Mouse (Mus musculus): ENCODE results near the gene Crybg1. TPM values are rescaled to one million over a fixed set of nuclear protein-coding genes. Genes with fewer than 3 reads are reported as not detected.
"Not testable (repeated sequence)": the region's sequence is repeated elsewhere in the genome, so short reads cannot be mapped to it uniquely, and the experiment has no call there.

Crybg1 gene
- polyA plus RNA-seq, 1 experiment, result 3.2 TPM

DNA sequence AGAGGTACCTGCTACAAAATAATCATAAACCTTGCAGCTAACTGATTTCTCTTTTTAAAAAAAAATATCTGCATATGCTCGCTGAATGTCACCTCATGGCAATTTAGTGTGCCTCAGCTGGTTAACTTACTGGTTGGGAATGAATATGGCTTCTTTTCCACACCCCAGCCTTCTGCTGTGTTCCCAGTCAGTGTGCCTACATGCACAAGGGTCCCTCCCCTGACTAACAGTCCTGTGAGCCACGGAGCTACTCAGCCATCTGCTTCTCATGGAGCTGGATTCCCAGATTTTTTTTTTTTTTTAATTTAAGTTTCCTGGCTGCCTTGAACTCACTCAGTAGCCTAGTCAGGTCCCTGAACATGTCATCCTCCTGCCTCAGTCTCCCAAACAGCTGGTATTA, 183.7 kb downstream of the Crybg1 start:
- 80% methylated on average over 2 of the region's 2 CpGs for WGBS
- TF ChIP-seq POLR2A (IDR thresholded peaks at IDR 0.05; ENCODE audit: borderline replicate concordance, control insufficient read depth, low read depth, low read length), result no peak
- TF ChIP-seq CTCF (IDR thresholded peaks at IDR 0.05; ENCODE audit: control insufficient read depth, insufficient read depth, low read length), result no peak
- Histone ChIP-seq H3K4me3 (replicated peaks; ENCODE audit: control insufficient read depth, low read depth, low read length) (no peak overlapping the region), H3K4me1 (ENCODE audit: control insufficient read depth, insufficient read depth, low read length) (no peaks in the 10 kb centered on the region), H3K27ac (ENCODE audit: control insufficient read depth, insufficient read depth, low read depth, low read length, poor library complexity) (no peak overlapping the region)

DNA sequence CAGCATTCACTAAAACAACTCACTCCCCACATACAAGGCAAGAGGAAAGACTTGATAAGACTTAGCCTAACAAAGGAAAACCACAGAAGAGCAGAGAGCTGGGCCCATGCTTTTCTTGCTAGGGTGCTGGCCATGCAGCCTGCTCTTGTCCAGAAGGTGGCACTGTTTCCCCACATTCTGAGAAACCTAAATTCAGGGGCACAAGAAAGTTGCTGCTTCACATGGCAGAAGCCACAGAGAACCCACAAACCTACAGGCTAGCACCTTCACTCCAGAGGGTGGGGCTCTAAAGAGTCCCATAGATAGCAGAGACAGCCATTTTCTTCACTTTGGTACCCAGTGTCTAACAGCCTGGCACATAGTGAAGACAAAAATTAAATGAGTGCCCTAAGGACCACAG, 194.7 kb downstream of the Crybg1 start:
- no peaks in the 10 kb centered on the region for H3K4me1 ChIP-seq (ENCODE audit: control insufficient read depth, insufficient read depth, low read length)
- no peak overlapping the region for H3K4me3 ChIP-seq (replicated peaks; ENCODE audit: control insufficient read depth, low read depth, low read length)
- no peak overlapping the region for H3K27ac ChIP-seq (ENCODE audit: control insufficient read depth, insufficient read depth, low read depth, low read length, poor library complexity)
- peak; percentile 92 for TF ChIP-seq CTCF (IDR thresholded peaks at IDR 0.05; ENCODE audit: control insufficient read depth, insufficient read depth, low read length)
- TF ChIP-seq POLR2A (IDR thresholded peaks at IDR 0.05; ENCODE audit: borderline replicate concordance, control insufficient read depth, low read depth, low read length), result no peak

DNA sequence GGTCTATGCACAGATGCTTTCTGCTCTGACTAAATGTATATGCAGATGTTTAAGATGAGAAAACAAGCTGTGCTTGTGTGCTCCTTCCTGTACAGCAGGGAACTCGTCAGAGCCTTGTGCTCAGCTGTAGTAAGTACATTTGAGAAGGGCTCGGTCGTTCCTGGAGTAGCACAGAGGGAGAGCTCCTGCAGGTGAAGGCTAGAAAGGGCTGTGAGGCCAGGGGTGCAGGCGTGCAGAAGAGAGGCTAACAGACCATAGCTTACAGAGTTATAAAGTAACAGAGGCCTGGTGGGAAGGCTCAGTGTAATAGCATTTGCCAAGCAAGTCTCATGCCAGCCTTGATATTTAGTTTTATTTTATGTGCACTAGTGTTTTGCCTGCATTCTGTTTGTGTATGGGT, 203.2 kb downstream of the Crybg1 start:
- H3K4me3 ChIP-seq (replicated peaks; ENCODE audit: control insufficient read depth, low read depth, low read length), result no peak overlapping the region
- H3K4me1 ChIP-seq (ENCODE audit: control insufficient read depth, insufficient read depth, low read length), result no peaks in the 10 kb centered on the region
- WGBS, result 82% methylated on average over 4 of the region's 4 CpGs
- no peak overlapping the region for H3K27ac ChIP-seq (ENCODE audit: control insufficient read depth, insufficient read depth, low read depth, low read length, poor library complexity)
- no peak for TF ChIP-seq POLR2A (IDR thresholded peaks at IDR 0.05; ENCODE audit: borderline replicate concordance, control insufficient read depth, low read depth, low read length)
- no peak for TF ChIP-seq CTCF (IDR thresholded peaks at IDR 0.05; ENCODE audit: control insufficient read depth, insufficient read depth, low read length)

DNA sequence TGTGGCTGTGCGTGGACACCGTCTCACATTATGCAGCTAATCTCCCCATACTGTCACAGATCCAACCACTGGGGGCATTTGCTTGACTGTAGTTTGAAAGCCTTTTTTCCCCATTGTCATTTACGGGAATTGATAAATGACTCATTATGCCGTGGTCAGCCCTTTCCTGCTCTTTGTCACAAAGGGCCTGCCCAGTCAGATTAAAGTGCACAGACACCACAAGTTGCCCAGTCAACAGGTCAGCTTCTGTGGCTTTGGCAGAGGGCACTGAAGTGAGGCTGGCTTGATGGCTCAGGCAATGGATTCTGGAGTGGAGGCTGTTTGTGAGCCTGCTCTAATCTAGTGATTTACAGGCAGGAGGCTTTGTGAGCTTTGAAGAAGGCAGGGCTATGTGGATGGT, 204.9 kb downstream of the Crybg1 start:
- TF ChIP-seq CTCF (IDR thresholded peaks at IDR 0.05; ENCODE audit: control insufficient read depth, insufficient read depth, low read length) (no peak), POLR2A (IDR thresholded peaks at IDR 0.05; ENCODE audit: borderline replicate concordance, control insufficient read depth, low read depth, low read length) (no peak)
- Histone ChIP-seq H3K4me1 (ENCODE audit: control insufficient read depth, insufficient read depth, low read length) (no peaks in the 10 kb centered on the region), H3K4me3 (replicated peaks; ENCODE audit: control insufficient read depth, low read depth, low read length) (no peak overlapping the region), H3K27ac (ENCODE audit: control insufficient read depth, insufficient read depth, low read depth, low read length, poor library complexity) (no peak overlapping the region)
- 64% methylated on average over 4 of the region's 4 CpGs for WGBS

DNA sequence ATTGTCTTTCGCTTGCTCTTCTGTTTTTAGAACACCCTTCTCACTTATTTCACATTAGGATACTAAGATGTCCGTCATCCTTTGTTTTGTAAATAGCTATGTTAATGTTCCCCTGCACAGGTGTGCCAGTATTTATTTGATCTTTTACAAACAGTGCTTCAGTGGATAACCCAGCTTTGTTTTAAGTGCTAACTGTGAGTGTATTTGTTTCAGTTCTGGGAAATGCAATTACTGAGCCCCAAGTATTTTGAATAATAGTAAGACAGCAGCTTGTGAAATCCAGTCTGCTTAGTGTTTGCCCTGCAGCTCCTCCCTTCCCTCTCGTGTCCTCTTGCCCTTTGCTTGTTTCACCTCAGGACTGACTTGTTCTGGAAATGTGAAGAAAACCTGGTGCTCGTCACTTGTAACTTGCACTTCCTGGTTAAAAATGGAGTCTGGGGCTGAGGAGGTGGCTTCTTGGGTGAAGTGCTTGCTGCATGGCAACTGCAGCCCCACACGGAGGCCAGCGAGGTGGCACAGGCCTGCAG, 209.5 kb downstream of the Crybg1 start:
- Histone ChIP-seq H3K4me3 (replicated peaks; ENCODE audit: control insufficient read depth, low read depth, low read length) (no peak overlapping the region), H3K27ac (ENCODE audit: control insufficient read depth, insufficient read depth, low read depth, low read length, poor library complexity) (no peak overlapping the region), H3K4me1 (ENCODE audit: control insufficient read depth, insufficient read depth, low read length) (no peaks in the 10 kb centered on the region)
- TF ChIP-seq CTCF (IDR thresholded peaks at IDR 0.05; ENCODE audit: control insufficient read depth, insufficient read depth, low read length), result no peak
- no peak for TF ChIP-seq POLR2A (IDR thresholded peaks at IDR 0.05; ENCODE audit: borderline replicate concordance, control insufficient read depth, low read depth, low read length)
- WGBS, result 84% methylated on average over 6 of the region's 6 CpGs

DNA sequence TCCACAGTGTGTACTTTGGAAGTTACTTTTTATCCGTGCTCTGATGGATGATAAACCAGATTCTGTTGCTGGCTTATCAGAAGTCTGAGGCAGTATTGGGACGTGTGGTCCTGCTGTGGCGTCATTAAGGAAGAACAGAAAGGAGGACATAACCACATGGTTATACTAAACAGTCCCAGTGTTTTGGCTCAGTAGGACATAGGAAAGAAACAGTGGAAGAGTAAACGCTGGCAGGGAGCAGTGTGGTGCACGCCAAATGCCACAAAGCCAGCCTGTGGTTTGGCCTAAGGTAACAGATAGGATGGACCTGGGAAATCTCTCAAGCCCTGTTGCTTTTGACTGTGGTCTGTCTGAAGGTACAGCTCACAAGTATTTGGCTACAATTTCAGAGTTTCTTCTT, 220.1 kb downstream of the Crybg1 start:
- no peaks in the 10 kb centered on the region for H3K4me1 ChIP-seq (ENCODE audit: control insufficient read depth, insufficient read depth, low read length)
- no peak overlapping the region for H3K4me3 ChIP-seq (replicated peaks; ENCODE audit: control insufficient read depth, low read depth, low read length)
- no peak for TF ChIP-seq CTCF (IDR thresholded peaks at IDR 0.05; ENCODE audit: control insufficient read depth, insufficient read depth, low read length)
- no peak for TF ChIP-seq POLR2A (IDR thresholded peaks at IDR 0.05; ENCODE audit: borderline replicate concordance, control insufficient read depth, low read depth, low read length)
- WGBS, result 68% methylated on average over 5 of the region's 5 CpGs
- no peak overlapping the region for H3K27ac ChIP-seq (ENCODE audit: control insufficient read depth, insufficient read depth, low read depth, low read length, poor library complexity)

DNA sequence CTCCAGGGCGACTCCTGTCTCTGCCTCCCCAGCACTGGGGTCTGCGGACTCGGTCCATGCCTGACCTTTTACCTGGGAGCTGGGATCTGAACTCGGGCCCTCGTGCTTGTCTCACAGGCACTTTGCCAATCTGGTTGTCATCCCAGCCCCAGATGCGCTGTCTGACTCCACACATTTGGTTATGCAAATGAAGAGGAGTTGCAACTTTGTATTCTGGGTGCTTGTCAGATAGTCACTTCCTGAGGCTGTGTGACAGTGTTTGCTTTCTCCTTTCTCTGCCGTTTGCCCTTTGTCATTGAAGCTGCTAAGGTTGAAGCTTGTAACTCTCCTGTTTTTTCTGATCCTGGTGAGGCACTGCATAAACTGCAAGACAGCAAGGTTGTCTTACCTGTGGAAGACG, 220.9 kb downstream of the Crybg1 start:
- Histone ChIP-seq H3K4me3 (replicated peaks; ENCODE audit: control insufficient read depth, low read depth, low read length) (no peak overlapping the region), H3K27ac (ENCODE audit: control insufficient read depth, insufficient read depth, low read depth, low read length, poor library complexity) (no peak overlapping the region), H3K4me1 (ENCODE audit: control insufficient read depth, insufficient read depth, low read length) (no peaks in the 10 kb centered on the region)
- TF ChIP-seq POLR2A (IDR thresholded peaks at IDR 0.05; ENCODE audit: borderline replicate concordance, control insufficient read depth, low read depth, low read length) (no peak), CTCF (IDR thresholded peaks at IDR 0.05; ENCODE audit: control insufficient read depth, insufficient read depth, low read length) (no peak)
- WGBS, result 66% methylated on average over 8 of the region's 8 CpGs

DNA sequence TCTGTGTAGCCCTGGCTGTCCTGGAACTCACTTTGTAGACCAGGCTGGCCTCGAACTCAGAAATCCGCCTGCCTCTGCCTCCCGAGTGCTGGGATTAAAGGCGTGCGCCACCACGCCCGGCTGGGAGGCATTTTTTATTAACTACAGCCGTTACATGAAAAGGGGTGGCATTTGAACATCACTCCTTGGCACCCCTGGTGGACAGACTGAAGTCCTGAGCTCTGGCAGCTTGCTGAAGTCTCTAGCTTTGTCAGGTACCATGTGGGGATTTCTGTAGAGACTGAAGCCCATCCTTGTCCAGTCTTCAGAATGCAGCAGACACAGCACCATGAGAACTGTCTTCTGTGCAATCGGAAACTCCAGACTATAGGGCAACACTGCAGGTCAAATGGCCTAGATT, 222.9 kb downstream of the Crybg1 start:
- WGBS, result 87% methylated on average over 9 of the region's 9 CpGs
- H3K27ac ChIP-seq (ENCODE audit: control insufficient read depth, insufficient read depth, low read depth, low read length, poor library complexity); H3K4me3 ChIP-seq (replicated peaks; ENCODE audit: control insufficient read depth, low read depth, low read length): not testable (repeated sequence)

DNA sequence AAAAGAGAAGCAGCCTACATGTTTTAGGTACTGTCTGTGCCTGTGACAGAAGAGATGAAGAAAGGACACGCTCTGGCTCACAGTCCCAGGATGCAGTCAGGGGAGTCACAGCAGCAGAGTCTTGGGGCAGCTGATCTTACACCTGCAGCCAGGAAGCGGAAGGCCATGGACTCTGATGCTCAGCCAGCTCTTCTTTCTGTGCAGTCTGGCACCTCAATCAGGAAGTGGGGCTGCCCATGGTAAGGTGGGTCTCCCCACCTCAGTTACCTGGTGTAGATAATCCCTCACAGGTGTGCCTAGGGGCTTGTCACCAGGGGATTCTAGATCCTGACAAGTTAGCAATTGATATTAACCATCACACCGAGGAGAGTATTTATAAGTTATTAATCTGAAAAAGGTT, 225.6 kb downstream of the Crybg1 start:
- Histone ChIP-seq H3K4me3 (replicated peaks; ENCODE audit: control insufficient read depth, low read depth, low read length) (no peak overlapping the region), H3K4me1 (ENCODE audit: control insufficient read depth, insufficient read depth, low read length) (no peaks in the 10 kb centered on the region), H3K27ac (ENCODE audit: control insufficient read depth, insufficient read depth, low read depth, low read length, poor library complexity) (no peak overlapping the region)
- TF ChIP-seq POLR2A (IDR thresholded peaks at IDR 0.05; ENCODE audit: borderline replicate concordance, control insufficient read depth, low read depth, low read length) (no peak), CTCF (IDR thresholded peaks at IDR 0.05; ENCODE audit: control insufficient read depth, insufficient read depth, low read length) (no peak)
- 94% methylated on average over 3 of the region's 3 CpGs for WGBS

More for the DNA sequence above, 222.9 kb downstream of the Crybg1 start:
- H3K4me1 ChIP-seq (ENCODE audit: control insufficient read depth, insufficient read depth, low read length), result not testable (repeated sequence)
